Mouse (Mus musculus) layer of hippocampus, postnatal 25 days (tissue): ENCODE measurements around the gene Ckap2. TPM values are rescaled to one million over a fixed set of nuclear protein-coding genes. Genes with fewer than 3 reads are reported as not detected.
"Not testable (repeated sequence)": the region's sequence is repeated elsewhere in the genome, so short reads cannot be mapped to it uniquely, and the experiment has no call there.

Experiments
- DNase-seq, 2 experiments: peaks; one replicate each; pipeline ENCODE4 v3.0.0; 2022; ENCODE audit warnings: mixed read lengths in 2 of 2, low spot score in 1 of 2; ENCODE audit errors: extremely low spot score in 1 of 2
- total RNA-seq, 2 experiments: library from RNA; stranded (reverse); gene quantifications; 2 replicates each; pipeline ENCODE4 v1.2.3; 2021

Gene Ckap2
- total RNA-seq, 2 experiments from 2014 or later: 1.4 to 1.9 TPM

DNA sequence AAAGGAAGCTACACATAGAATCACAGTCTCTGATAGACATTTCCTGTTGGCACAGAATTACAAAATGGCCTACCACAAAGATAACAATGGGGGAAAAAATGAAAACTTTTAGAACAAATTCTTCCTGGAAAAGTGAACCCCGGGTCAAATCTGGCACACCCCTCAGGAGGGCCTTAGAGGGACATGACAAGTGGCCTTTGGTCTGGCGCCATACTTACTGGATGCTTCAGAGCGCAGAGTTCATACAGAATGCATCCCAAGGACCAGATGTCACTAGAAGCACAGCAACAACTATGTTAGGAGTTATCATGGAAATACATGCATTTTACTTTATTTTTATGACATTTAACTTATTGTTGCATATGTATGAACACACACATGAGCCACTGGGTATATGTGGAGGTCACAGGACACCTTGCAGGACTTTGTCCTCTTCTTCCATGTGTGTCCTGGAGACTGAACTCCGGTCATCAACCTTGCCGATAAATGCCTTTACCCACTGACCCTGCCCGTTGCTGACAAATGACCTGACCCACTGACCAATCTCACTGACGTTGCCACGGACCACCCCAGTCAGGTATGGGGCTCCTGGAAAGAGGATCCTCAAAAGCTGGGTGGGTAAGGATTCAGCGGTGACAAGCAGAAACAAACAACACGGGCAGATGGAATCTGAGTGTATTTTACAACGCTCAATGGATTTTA, 35.8 kb downstream of the Ckap2 start:
- no peak for DNase-seq

DNA sequence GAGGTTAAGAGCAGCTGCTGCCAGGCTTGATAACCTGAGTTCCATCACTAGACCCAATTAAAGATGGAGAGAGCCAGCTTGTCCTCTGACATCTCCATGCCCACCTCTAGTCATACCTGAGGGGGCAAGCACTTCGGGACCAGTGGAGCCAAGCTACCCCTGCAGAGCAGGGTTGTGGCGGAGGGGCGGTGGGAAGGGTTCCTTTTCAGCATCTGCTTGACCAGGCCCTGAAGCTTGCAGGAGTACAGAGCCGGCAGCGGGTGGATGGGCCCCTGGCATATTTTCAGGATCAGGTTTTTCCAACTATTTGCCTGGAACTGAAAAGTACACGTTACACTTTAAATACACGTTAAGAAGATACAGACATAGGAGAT, 37.3 kb downstream of the Ckap2 start:
- no peak for DNase-seq

DNA sequence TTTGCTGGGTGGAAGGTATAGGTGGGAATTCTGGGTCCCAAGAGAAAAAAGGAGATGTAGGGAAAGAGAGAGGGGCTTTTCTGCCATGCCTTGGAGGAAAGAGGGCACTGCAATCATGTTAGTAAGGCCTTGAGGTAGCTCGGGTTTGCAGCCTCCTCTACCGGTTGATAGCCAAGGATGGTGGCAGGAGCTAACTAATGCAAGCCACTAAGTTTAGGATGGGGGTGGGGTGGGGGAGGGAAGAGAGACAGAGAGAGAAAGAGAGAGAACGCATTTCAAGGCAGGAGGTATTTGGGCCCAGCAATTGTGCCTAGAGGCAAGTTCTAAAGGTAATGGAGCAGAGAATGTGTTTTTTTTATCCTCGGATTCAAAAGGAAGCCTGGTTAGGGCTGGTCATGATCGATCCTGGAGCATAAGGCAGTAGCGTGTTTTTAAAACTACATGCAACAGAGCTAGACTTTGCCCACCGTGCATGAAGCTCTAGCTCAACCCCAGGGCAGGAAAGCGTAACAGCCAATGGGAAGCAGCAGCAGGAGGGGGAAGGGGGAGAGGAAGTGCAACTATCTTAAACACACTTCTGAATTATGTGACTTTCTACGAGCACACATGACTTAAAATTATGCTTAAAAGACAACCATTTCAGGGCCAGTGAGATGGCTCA, 37.8 kb downstream of the Ckap2 start:
- DNase-seq: no peak

DNA sequence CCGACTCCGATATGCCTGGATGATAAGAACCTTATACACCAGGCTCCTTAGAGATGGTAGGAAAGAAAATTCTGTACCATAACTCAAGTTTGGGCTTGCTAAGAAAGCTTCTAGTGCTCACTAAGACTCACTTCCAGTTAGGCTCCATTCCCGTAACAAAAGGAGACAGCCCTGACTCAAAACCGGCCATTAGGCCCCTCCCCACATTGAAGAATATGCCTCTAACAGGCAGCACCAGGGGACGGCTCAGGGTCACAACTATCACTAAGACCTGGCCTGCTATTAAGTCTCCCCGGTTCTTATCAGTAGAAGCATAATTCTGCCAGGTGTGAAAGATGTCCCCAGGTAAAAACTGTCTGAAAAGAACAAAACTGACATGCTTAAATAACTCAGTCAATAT, 39.8 kb downstream of the Ckap2 start:
- no peak for DNase-seq

DNA sequence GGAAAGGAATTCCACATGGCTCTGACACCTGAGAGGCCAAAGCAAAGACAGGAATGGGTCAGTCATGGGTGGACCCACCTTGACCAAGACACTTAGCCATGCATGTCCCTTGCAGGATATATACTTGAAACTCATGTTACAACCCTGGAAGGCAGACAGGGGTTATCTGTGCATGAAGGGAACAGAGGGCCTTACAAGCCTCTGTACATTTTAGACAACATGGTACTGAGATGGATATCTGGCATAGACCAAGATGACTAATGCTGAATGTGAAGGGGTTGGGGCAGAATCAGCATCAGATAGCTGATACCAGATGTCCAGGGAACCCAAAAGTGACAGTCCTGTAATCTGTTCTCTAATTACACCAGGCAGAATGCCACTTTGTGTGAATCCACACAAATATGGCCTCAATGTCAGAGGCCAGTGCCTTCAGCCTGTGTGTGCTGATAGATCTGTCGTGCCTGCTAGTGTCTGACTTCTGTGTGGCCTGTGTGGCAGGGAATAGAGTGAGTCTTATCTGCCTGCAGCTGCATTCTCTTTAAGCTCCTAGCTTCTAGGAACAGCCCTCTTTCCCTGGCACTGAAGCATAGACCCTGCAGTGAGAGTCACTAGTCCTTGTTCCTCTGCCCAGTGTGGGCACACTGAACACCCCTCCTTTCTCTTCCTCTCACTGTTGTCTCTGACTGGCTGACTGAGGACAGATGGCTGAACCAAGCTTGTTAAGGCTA, 41.7 kb downstream of the Ckap2 start:
- no peak for DNase-seq

DNA sequence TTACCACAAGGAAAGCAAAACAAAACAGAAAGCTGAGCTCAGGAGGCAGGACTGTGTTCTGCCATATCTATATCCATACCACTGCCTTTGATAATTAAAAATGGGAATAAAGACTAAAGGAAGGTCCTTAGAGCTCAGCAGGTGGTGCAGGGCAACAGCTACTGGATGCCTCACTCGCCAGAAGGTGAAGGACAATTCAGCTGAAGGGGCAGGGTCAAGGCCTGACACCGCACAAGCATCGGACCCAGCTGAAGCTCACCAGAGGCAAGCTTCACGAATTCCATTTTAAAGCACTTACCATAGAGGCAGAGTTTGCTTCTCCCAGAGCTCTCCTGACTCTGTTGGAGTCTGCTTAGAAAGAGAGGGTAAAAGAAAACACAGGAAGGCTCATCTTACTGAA, 43.0 kb downstream of the Ckap2 start:
- no peak for DNase-seq

DNA sequence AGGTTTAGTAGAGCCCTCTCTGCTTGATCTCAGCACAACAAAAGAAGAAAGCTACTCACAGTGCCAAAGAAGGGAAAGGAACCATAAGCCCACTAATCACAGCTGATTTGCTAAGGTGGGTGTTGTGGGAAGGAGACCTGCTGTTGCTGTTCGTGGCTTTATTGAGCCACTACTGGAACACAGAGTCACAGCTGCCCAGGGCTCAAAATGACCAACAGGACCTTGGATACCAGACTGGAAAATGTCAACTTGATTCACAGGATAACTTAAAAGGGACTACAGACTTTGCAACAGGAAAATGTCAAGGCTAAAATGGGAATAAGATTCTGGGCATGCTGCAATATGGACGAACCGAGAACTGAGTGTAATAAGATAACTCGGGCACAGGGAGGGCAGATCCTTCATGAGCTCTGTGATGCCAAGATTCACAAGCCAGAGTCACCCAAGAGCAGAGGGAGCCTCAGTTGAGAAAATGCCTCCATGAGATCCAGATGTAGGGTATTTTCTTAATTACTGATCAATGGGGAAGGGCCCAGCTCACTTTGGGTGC, 43.7 kb downstream of the Ckap2 start:
- DNase-seq: no peak

DNA sequence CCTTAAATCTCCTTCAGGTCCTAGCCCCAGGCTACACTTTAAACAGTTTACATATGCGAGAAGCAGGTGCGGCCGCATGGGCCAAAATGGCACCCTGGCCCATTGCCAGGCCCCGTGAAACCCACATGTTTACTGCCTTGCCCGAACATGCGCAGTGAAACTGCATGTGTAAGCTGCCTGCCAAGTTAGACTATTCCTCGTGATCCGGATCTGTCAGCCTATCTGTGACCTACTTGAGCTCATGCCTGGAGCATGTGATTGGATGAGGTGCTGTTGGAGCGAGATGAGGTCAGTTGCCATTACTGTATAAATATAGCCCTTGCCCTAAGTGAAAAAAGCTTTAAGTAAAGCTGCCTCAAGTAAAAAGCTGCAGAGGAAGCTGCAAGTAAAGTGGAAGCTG, 49.2 kb downstream of the Ckap2 start:
- DNase-seq: not testable (repeated sequence)

DNA sequence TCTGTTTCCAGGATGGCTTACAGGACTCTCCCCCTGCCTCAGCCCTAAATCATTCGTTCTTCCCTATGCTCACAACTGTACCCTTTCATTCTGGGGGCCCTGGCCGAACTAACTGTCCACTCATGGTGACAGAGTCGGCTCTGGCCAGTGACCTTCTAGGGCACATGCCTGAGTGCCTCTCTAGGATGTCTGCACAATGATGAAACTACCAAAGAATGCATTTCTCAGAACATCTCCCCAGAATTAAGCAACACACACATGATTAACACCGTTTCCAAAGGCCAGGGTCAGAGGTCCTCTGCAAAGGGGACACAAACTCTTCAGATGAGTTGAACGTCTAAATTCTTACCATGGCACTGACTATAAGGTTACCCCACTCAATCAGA, 50.9 kb downstream of the Ckap2 start:
- no peak for DNase-seq

DNA sequence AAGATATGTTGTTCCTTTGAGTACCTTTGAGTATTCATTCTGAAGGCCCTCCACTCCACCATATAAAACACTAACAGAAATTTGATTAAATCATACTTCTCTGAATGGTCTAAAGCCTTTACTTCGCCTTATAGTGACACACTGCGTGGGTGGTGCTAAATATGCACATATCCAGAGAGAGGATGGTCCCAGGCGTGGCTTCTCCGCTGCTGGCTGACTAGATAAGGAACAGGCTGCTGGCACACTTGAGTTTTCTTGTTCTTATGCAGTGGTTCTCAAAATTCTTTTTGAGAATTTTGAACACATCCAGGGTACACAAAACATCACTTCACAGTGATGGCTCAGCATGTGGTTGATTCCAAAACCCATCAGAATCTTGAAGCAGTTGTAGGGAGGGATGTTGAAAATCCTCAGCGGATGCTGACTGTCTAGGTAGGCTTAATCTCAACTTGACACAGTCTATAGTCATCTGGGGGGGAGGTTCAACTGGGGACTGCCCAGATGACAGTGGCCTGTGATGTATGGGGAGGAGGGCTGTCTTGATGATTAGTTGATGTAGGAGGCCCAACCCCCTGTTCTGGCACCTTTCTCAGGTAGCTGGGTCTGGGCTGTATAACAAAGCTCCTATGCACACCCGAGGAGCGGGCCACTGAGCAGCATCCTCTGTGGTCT, 51.4 kb downstream of the Ckap2 start:
- DNase-seq: no peak

DNA sequence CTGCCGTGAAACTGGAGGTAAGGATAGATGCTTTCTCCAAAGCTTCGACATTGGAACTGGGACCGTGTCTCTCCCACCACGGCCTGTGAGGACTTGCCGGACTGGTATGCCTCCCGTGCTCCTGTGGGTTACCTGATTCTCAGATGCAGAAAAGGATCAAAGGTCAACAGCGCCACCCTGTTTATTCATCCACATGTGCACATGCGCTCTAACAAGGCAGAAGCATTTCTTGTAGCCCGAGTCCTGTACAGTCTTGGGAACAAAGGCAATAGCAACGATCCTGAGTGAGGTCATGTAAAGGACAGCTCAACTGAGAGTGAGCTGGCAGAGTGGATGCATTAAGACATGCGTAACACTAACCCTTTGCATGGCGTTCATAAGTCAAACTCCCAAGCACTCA, 53.6 kb downstream of the Ckap2 start:
- DNase-seq: no peak

DNA sequence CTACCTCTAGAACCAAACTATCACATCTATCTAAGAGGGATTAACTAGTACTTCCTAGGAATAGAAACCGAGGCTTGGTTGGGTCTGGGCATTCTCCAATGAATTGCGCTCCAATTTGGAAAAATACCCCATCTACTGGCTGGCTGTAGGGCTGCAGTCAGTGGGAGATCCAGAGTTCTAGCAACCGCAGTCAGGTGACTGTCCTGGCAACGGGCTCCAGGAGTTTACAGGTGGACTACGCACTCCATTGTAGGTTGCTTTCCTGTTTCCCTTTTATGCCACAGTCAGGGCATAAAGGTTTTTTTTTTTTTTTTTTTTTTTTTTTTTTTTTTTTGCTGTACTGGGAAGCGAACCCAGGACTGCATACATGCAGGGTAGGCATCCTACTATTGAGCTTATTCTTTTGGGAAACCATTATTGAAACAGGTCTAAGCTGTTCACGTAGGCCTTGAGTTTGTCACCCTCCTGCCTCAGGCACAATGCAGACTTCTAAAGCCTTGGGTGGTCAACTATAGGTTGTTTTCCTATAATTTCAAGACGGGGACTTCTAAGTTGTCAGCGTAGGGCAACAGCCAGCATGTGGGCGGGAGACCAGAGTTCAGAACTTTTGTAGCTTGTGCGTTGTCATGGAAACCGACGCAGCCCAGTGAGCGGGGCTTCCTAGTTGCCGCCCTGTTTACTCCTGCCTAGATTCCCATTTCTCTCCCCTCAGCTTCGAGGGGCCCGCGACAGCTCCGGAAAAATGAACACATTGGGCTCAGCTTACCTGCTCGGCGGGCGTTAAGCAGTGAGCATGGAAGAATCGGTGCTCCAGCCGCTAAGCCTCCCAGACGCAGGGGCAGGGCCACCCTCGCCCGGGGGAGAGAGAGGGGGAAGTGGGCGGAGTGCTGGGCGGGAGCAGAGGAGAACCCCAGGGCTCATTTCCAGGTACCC, 61.1 kb downstream of the Ckap2 start, which contains the start of gene Nek5:
TSS of gene Nek5 (minus strand) at position 834 of the 933 bp plus-strand sequence.
- no peak for DNase-seq

Other genes starting within 250 kb of the Ckap2 start
- gene Defb35, start 247.5 kb downstream of the Ckap2 start, total RNA-seq: not detected
- gene Defb13, start 239.1 kb downstream of the Ckap2 start, total RNA-seq: not detected
- gene Fam90a1a, start 227.1 kb downstream of the Ckap2 start, total RNA-seq: not detected
- not detected for gene Ccdc70, start 216.0 kb downstream of the Ckap2 start, total RNA-seq
- gene Atp7b, start 125.5 kb downstream of the Ckap2 start, total RNA-seq: 1 to 10 TPM; 2.3 to 2.5 TPM
- gene Alg11, start 125.1 kb downstream of the Ckap2 start, total RNA-seq: 10 to 100 TPM; 34.2 to 39.1 TPM
- gene Nek5, start 60.8 kb downstream of the Ckap2 start, total RNA-seq: under 1 TPM; 0.34 to 0.47 TPM
- gene Nek3, start 19.4 kb downstream of the Ckap2 start, total RNA-seq: 1 to 10 TPM; 2.5 to 2.8 TPM
- gene Vps36, start 7.0 kb upstream of the Ckap2 start, total RNA-seq: 10 to 100 TPM; 28.0 to 30.9 TPM
- 1 to 10 TPM; 3.7 to 4.1 TPM for gene Thsd1, start 41.5 kb upstream of the Ckap2 start, total RNA-seq
- not detected for gene Tpte, start 97.6 kb upstream of the Ckap2 start, total RNA-seq
- gene Slc25a15, start 212.8 kb upstream of the Ckap2 start, total RNA-seq: 10 to 100 TPM; 10.9 to 11.0 TPM
- 10 to 100 TPM; 21.0 to 25.4 TPM for gene Mrps31, start 225.5 kb upstream of the Ckap2 start, total RNA-seq